Mouse (Mus musculus): ENCODE measurements around the gene Ube2ql1. TPM values are rescaled to one million over a fixed set of nuclear protein-coding genes. Genes with fewer than 3 reads are reported as not detected.

The Ube2ql1 gene
- total and polyA plus RNA-seq, 3 experiments, result not detected

DNA sequence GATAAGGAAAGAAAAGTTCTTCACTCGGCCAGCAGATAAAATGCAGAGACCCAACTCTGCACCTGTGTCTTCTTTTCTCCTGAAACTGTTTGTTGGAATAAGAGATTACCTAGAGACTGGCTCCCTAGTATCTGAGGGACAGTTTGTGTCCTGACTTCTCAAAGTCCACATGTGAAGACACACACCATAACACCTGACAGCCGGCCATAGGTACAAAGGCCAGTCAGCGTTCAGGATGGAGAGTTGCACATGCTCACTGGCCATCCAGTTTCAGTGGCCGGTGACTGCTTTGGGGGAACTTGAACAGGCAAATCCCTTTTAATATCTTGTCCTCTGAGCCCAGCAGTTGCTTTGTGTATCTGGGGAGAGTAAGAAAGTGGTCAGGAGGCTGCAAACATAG, 38.3 kb downstream of the Ube2ql1 start:
- no peak for DNase-seq (ENCODE audit: low read depth, low spot score)
- Histone ChIP-seq H3K9me3 (replicated peaks; ENCODE audit: insufficient read depth, low read length) (no peaks in the 10 kb centered on the region), H3K27ac (ENCODE audit: control insufficient read depth, low read depth, low read length) (no peak overlapping the region), H3K9ac (ENCODE audit: control insufficient read depth, low read depth, low read length, poor library complexity, severe bottlenecking) (no peak overlapping the region), H3K79me2 (ENCODE audit: control insufficient read depth, insufficient read depth, low read length, poor library complexity) (no peaks in the 10 kb centered on the region), H3K27me3 (ENCODE audit: control insufficient read depth in 1 of 2, insufficient read depth in 2 of 2, low read length in 2 of 2) (0 out of 4 replicates have a peak, but pooled peaks cover 0 to 2% of the 10 kb centered on the region in 2 experiments), H3K36me3 (ENCODE audit: control insufficient read depth in 1 of 2, insufficient read depth in 2 of 2, low read length in 2 of 2) (peaks cover 0 to 4% of the 10 kb centered on the region in 2 experiments; a peak in 2 of 4 replicates), H3K4me1 (ENCODE audit: control insufficient read depth in 1 of 2, insufficient read depth in 2 of 2, low read length in 2 of 2) (peaks cover 0 to 9% of the 10 kb centered on the region in 2 experiments; a peak in 2 of 4 replicates), H3K4me3 (ENCODE audit: control insufficient read depth in 1 of 2, insufficient read depth in 1 of 2, low read depth in 2 of 2, low read length in 2 of 2) (no peak overlapping the region)
- TF ChIP-seq CHD1 (IDR thresholded peaks at IDR 0.05; ENCODE audit: low read depth, low read length) (no peak), ZNF384 (IDR thresholded peaks at IDR 0.05; ENCODE audit: low read depth, low read length) (no peak), RAD21 (IDR thresholded peaks at IDR 0.05; ENCODE audit: low read depth, low read length) (no peak), UBTF (IDR thresholded peaks at IDR 0.05; ENCODE audit: borderline replicate concordance, insufficient read depth, low read depth, low read length) (no peak), JUND (IDR thresholded peaks at IDR 0.05; ENCODE audit: low read depth, low read length) (no peak), MYC (IDR thresholded peaks at IDR 0.05; ENCODE audit: low read depth, low read length) (no peak), CHD2 (IDR thresholded peaks at IDR 0.05; ENCODE audit: low read length) (no peak), RCOR1 (IDR thresholded peaks at IDR 0.05; ENCODE audit: low read depth, low read length) (no peak), E2F4 (IDR thresholded peaks at IDR 0.05; ENCODE audit: borderline replicate concordance, low read depth, low read length) (no peak), ELF1 (IDR thresholded peaks at IDR 0.05; ENCODE audit: low read depth, low read length) (no peak), NRF1 (IDR thresholded peaks at IDR 0.05; ENCODE audit: insufficient read depth, low read depth, low read length, poor library complexity, severe bottlenecking) (no peak), GATA1 (IDR thresholded peaks at IDR 0.05; ENCODE audit: low read depth, low read length) (no peak), NELFE (IDR thresholded peaks at IDR 0.05; ENCODE audit: low read depth, low read length) (no peak)

DNA sequence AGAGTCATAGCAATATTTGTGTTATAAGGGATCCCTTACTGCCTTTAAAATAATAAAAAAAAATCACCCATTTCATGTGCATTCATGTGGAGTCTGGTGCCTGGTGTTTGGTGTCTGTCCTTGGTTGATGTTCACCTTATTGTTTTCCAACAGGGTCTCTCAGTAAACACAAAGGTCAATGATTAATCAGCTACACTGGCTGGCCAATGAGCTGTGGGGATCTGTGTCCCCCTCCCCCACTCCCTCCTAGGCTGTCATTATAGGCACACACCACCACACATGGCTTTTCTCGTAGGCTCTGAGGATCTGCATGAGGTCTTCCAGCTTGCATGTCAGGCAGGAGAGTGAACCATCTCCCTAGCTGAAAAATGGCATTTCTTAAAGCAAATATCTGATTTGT, 38.9 kb downstream of the Ube2ql1 start:
- Histone ChIP-seq H3K79me2 (ENCODE audit: control insufficient read depth, insufficient read depth, low read length, poor library complexity) (no peaks in the 10 kb centered on the region), H3K9me3 (replicated peaks; ENCODE audit: insufficient read depth, low read length) (no peaks in the 10 kb centered on the region), H3K36me3 (ENCODE audit: control insufficient read depth in 1 of 2, insufficient read depth in 2 of 2, low read length in 2 of 2) (no peaks in the 10 kb centered on the region; a peak in 1 of 4 replicates), H3K4me3 (ENCODE audit: control insufficient read depth in 1 of 2, insufficient read depth in 1 of 2, low read depth in 2 of 2, low read length in 2 of 2) (no peak overlapping the region), H3K27me3 (ENCODE audit: control insufficient read depth in 1 of 2, insufficient read depth in 2 of 2, low read length in 2 of 2) (0 out of 4 replicates have a peak, but pooled peaks cover 0 to 2% of the 10 kb centered on the region in 2 experiments), H3K9ac (ENCODE audit: control insufficient read depth, low read depth, low read length, poor library complexity, severe bottlenecking) (no peak overlapping the region), H3K27ac (ENCODE audit: control insufficient read depth, low read depth, low read length) (no peak overlapping the region), H3K4me1 (ENCODE audit: control insufficient read depth in 1 of 2, insufficient read depth in 2 of 2, low read length in 2 of 2) (peaks cover 0 to 4% of the 10 kb centered on the region in 2 experiments; a peak in 1 of 4 replicates)
- no peak for TF ChIP-seq USF2 (IDR thresholded peaks at IDR 0.05; ENCODE audit: borderline replicate concordance in 1 of 2, insufficient read depth in 1 of 2, low read depth in 1 of 2, low read length in 2 of 2)
- no peak for TF ChIP-seq MAX (IDR thresholded peaks at IDR 0.05; ENCODE audit: low read length)
- TF ChIP-seq EP300 (IDR thresholded peaks at IDR 0.05; ENCODE audit: low read depth in 1 of 2, low read length in 2 of 2), result no peak
- no peak for TF ChIP-seq POLR2AphosphoS2 (IDR thresholded peaks at IDR 0.05; ENCODE audit: low read length)
- no peak for TF ChIP-seq MXI1 (IDR thresholded peaks at IDR 0.05; ENCODE audit: low read depth, low read length)
- TF ChIP-seq KAT2A (conservative IDR thresholded peaks at IDR 0.05; ENCODE audit: low read depth, low read length), result no peak
- no peak for TF ChIP-seq MYC (IDR thresholded peaks at IDR 0.05; ENCODE audit: low read depth, low read length)
- no peak for TF ChIP-seq ZKSCAN1 (IDR thresholded peaks at IDR 0.05; ENCODE audit: low read depth, low read length)
- no peak for TF ChIP-seq HCFC1 (IDR thresholded peaks at IDR 0.05; ENCODE audit: low read depth, low read length)
- TF ChIP-seq SMC3 (IDR thresholded peaks at IDR 0.05; ENCODE audit: low read depth, low read length), result no peak
- no peak for TF ChIP-seq TCF12 (IDR thresholded peaks at IDR 0.05; ENCODE audit: low read depth, low read length)
- TF ChIP-seq ELF1 (IDR thresholded peaks at IDR 0.05; ENCODE audit: low read depth, low read length), result no peak
- no peak for TF ChIP-seq MAFK (IDR thresholded peaks at IDR 0.05; ENCODE audit: borderline replicate concordance, low read depth, low read length)
- TF ChIP-seq E2F4 (IDR thresholded peaks at IDR 0.05; ENCODE audit: borderline replicate concordance, low read depth, low read length), result no peak
- no peak for DNase-seq (ENCODE audit: low read depth, low spot score)

Measured in MEL (cell line).